Mouse (Mus musculus) cerebellum, adult 2 months (tissue): Measurements from ENCODE around the gene Foxp1.

Experiments used
- CTCF ChIP-seq: fragments of 200-500 bp; IDR thresholded peaks from 2 replicates; pipeline ENCODE4 v1.5.1; 2011; ENCODE audit warnings: low read depth, mild to moderate bottlenecking, control low read depth, low read length, moderate library complexity, borderline replicate concordance; ENCODE audit not compliant: insufficient read depth
- POLR2A ChIP-seq: fragments of 200-500 bp; IDR thresholded peaks from 2 replicates; pipeline ENCODE4 v1.6.1; 2011; ENCODE audit warnings: low read length, control low read depth, borderline replicate concordance; ENCODE audit not compliant: insufficient read depth

DNA sequence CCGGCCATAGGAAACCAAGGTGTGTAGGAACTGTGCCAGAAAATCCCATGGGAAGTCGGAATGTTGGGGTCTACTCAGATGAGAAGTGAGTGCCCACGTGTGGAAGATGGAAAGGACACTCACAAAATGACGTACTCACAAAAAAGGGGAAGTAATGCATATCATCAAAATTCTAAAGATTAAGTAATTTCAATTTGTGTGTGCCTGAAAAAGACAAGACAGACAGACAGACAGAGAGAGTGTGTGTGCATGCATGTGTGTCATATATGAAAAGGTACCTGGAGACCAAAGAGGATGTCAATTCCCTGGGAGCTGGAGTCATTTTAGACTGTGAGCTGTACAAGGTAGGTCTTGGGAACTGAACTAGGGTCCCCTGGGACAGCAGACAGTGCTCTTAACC, 444.4 kb downstream of the Foxp1 start:
- TF ChIP-seq CTCF: no peak
- no peak for TF ChIP-seq POLR2A
